Mouse (Mus musculus) regulatory T cell (primary cell): ENCODE results near the gene Cep112.

Experiments
- in situ Hi-C: fragments of 300-600 bp; cut with MboI, MseI; formaldehyde crosslinking; loops from one replicate; pipeline ENCODE4 v1.15.1; 2025; ENCODE audit warnings: high pct_unique_total_duplicates

Gene Cep112

GRCm38 (mm10) chr11:108774019-108774670, 349.2 kb downstream of the Cep112 start:
- in situ Hi-C loops: loop anchor here (25.0 kb wide), 1 partner anchor 1813 kb away; no protein-coding TSS in a partner anchor

- in situ Hi-C loops: no loop called here
These were observed 352.2 kb downstream of the Cep112 start for GRCm38 (mm10) chr11:108777158-108777557.

GRCm38 (mm10) chr11:108780271-108781250, 355.6 kb downstream of the Cep112 start:
- in situ Hi-C loops: no loop called here

GRCm38 (mm10) chr11:108798398-108798797, 373.4 kb downstream of the Cep112 start:
- in situ Hi-C loops: no loop called here

- in situ Hi-C loops: no loop called here
These were observed 374.7 kb downstream of the Cep112 start for GRCm38 (mm10) chr11:108799695-108800094.

- in situ Hi-C loops: no loop called here
These were observed 379.0 kb downstream of the Cep112 start for GRCm38 (mm10) chr11:108804030-108804429.

GRCm38 (mm10) chr11:108805947-108806346, 381.0 kb downstream of the Cep112 start:
- in situ Hi-C loops: no loop called here

- in situ Hi-C loops: no loop called here
These were observed 384.6 kb downstream of the Cep112 start for GRCm38 (mm10) chr11:108809626-108810025.

GRCm38 (mm10) chr11:108821771-108822170, 396.8 kb downstream of the Cep112 start:
- in situ Hi-C loops: no loop called here

GRCm38 (mm10) chr11:108822257-108822656, 397.3 kb downstream of the Cep112 start:
- in situ Hi-C loops: no loop called here

- in situ Hi-C loops: no loop called here
These were observed 402.3 kb downstream of the Cep112 start for GRCm38 (mm10) chr11:108827321-108827720.

- in situ Hi-C loops: no loop called here
These were observed 403.5 kb downstream of the Cep112 start for GRCm38 (mm10) chr11:108828374-108829025.

- in situ Hi-C loops: no loop called here
These were observed 411.7 kb downstream of the Cep112 start for GRCm38 (mm10) chr11:108836706-108837105.

GRCm38 (mm10) chr11:108840195-108840594, 415.2 kb downstream of the Cep112 start:
- in situ Hi-C loops: no loop called here

GRCm38 (mm10) chr11:108842765-108843164, 417.8 kb downstream of the Cep112 start:
- in situ Hi-C loops: no loop called here

GRCm38 (mm10) chr11:108845971-108846370, 421.0 kb downstream of the Cep112 start:
- in situ Hi-C loops: no loop called here

- in situ Hi-C loops: no loop called here
These were observed 421.5 kb downstream of the Cep112 start for GRCm38 (mm10) chr11:108846479-108846878.

GRCm38 (mm10) chr11:108851771-108852170, 426.8 kb downstream of the Cep112 start:
- in situ Hi-C loops: no loop called here

- in situ Hi-C loops: no loop called here
These were observed 432.3 kb downstream of the Cep112 start for GRCm38 (mm10) chr11:108857254-108857653.

- in situ Hi-C loops: no loop called here
These were observed 432.8 kb downstream of the Cep112 start for GRCm38 (mm10) chr11:108857678-108858338.

- in situ Hi-C loops: no loop called here
These were observed 433.4 kb downstream of the Cep112 start for GRCm38 (mm10) chr11:108858339-108858804.
